Mouse (Mus musculus): ENCODE measurements at regions not wholly inside any gene's neighbourhood (a gene's known extent, or its start where the extent isn't known, plus 50 kb on each side); places are given as distances from the start of the nearest gene placed in this dataset.
A peak's percentile ranks its signal among the peaks of the same experiment; 100 is the strongest.
"Not testable (repeated sequence)": the region's sequence is repeated elsewhere in the genome, so short reads cannot be mapped to it uniquely, and the experiment has no call there.

- no peak for DNase-seq (ENCODE audit: low spot score in 2 of 2)
Measured at GRCm38 (mm10) chr2:17898780-17899179, 98.0 kb downstream of the H2al2a start.

- no peak for DNase-seq (ENCODE audit: low spot score in 2 of 2)
Measured at GRCm38 (mm10) chr2:17896036-17896435, 100.7 kb downstream of the H2al2a start.

GRCm38 (mm10) chr2:17892661-17893060, 104.1 kb downstream of the H2al2a start:
- DNase-seq (ENCODE audit: low spot score in 2 of 2) = not testable (repeated sequence)

GRCm38 (mm10) chr2:17887699-17888098, 109.1 kb downstream of the H2al2a start:
- no peak for DNase-seq (ENCODE audit: low spot score in 2 of 2)

GRCm38 (mm10) chr2:17882389-17882788, 114.4 kb downstream of the H2al2a start:
- DNase-seq (ENCODE audit: low spot score in 2 of 2) = no peak

GRCm38 (mm10) chr2:17880800-17881717, 115.7 kb downstream of the H2al2a start:
- peak in 1 of 2 experiments; percentile 18 for DNase-seq (ENCODE audit: low spot score in 2 of 2)

- DNase-seq (ENCODE audit: low spot score in 2 of 2) = no peak
Measured at GRCm38 (mm10) chr2:17877901-17878300, 118.9 kb downstream of the H2al2a start.

GRCm38 (mm10) chr2:17876942-17877341, 119.8 kb downstream of the H2al2a start:
- DNase-seq (ENCODE audit: low spot score in 2 of 2) = no peak

GRCm38 (mm10) chr2:17876155-17876554, 120.6 kb downstream of the H2al2a start:
- no peak for DNase-seq (ENCODE audit: low spot score in 2 of 2)

GRCm38 (mm10) chr2:17870562-17870961, 126.2 kb downstream of the H2al2a start:
- DNase-seq (ENCODE audit: low spot score in 2 of 2) = no peak

GRCm38 (mm10) chr2:17868145-17868544, 128.6 kb downstream of the H2al2a start:
- DNase-seq (ENCODE audit: low spot score in 2 of 2) = no peak

- DNase-seq (ENCODE audit: low spot score in 2 of 2) = no peak
Measured at GRCm38 (mm10) chr2:17867341-17867740, 129.4 kb downstream of the H2al2a start.

GRCm38 (mm10) chr2:17861765-17862495, 130.7 kb upstream of the Nebl start:
- no peak for DNase-seq (ENCODE audit: low spot score in 2 of 2)

- no peak for DNase-seq (ENCODE audit: low spot score in 2 of 2)
Measured at GRCm38 (mm10) chr2:17860922-17861559, 129.8 kb upstream of the Nebl start.

GRCm38 (mm10) chr2:17859234-17859633, 128.0 kb upstream of the Nebl start:
- DNase-seq (ENCODE audit: low spot score in 2 of 2) = no peak

- no peak for DNase-seq (ENCODE audit: low spot score in 2 of 2)
Measured at GRCm38 (mm10) chr2:17858326-17858725, 127.1 kb upstream of the Nebl start.

- DNase-seq (ENCODE audit: low spot score in 2 of 2) = peak in 1 of 2 experiments; percentile 61
Measured at GRCm38 (mm10) chr2:17855566-17856264, 124.5 kb upstream of the Nebl start.

- DNase-seq (ENCODE audit: low spot score in 2 of 2) = no peak
Measured at GRCm38 (mm10) chr2:17854088-17854487, 122.8 kb upstream of the Nebl start.

GRCm38 (mm10) chr2:17853500-17854011, 122.3 kb upstream of the Nebl start:
- DNase-seq (ENCODE audit: low spot score in 2 of 2) = no peak

- DNase-seq (ENCODE audit: low spot score in 2 of 2) = no peak
Measured at GRCm38 (mm10) chr2:17852740-17853499, 121.7 kb upstream of the Nebl start.
